Mouse (Mus musculus): ENCODE data around the gene Ch25h.

Ch25h gene

GRCm38 (mm10) chr19:34474991-34475971 lies at the start of gene Ch25h:
Ch25h (minus strand) TSS chr19:34475164.
- peak; percentile 7 for DNase-seq

DNA sequence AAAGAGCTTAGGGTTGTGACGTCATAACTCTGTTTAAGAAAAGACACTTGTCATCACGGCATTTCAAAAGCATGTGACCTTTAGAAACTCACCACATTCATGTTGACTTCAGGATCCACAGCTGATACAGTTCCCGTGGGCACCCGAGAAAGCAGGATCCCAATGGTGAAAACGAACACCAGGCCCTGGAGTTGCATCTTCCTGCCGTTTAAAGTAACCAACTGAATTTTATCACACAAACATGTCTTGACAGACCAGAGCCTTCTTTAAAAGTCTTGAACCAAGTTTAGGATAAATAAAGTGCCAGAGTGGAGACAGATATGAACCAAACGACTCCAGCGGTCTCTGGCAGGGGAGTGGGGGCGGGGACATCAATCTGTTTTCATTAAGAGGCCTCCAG lies 49.7 kb upstream of the Ch25h start:
- no peak for DNase-seq

GRCm38 (mm10) chr19:34523106-34523725 lies 48.3 kb upstream of the Ch25h start:
- DNase-seq = no peak

- DNase-seq = no peak
Measured at GRCm38 (mm10) chr19:34521978-34522377, 47.0 kb upstream of the Ch25h start.

- DNase-seq = no peak
Measured at GRCm38 (mm10) chr19:34521361-34521760, 46.4 kb upstream of the Ch25h start.

DNA sequence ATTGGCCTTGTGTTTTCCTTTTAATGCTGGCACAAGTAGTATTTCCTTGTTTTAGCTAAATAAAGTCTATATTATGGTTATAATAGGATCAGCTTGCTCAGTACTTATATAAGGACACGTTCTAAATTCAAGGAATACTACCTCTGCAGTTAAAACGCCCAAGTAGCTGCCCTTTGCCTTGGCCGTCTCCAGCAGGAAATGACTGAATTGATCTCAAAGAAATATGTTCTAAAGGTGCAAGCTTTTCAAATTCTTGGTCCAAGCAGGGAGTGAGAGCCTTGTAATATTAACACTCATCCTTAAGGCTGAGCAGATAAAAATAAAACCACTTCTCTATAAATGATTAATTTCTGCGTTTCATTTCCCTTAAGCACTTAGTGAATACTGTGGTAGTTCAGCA lies 45.1 kb upstream of the Ch25h start:
- no peak for DNase-seq

GRCm38 (mm10) chr19:34519646-34520045 lies 44.7 kb upstream of the Ch25h start:
- DNase-seq = no peak

DNA sequence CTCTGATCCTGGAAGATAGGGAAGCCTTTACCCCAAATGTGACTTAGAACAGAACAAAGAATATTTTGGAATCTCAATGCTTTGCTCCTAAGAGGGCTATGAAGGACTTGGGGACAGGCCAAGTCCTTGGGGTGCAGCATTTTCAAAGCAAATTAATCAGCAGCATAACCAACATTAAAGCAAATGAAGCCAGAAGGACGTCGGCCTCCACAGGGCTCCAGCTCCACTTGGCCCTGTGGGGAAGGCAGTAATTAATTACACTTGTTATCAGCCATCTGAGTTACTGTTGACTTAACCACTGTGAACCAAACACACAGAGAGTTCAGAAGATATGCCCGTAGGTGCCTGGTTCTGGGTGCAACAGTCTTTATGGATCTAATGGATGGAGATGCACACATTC lies 43.8 kb upstream of the Ch25h start:
- DNase-seq = no peak

DNA sequence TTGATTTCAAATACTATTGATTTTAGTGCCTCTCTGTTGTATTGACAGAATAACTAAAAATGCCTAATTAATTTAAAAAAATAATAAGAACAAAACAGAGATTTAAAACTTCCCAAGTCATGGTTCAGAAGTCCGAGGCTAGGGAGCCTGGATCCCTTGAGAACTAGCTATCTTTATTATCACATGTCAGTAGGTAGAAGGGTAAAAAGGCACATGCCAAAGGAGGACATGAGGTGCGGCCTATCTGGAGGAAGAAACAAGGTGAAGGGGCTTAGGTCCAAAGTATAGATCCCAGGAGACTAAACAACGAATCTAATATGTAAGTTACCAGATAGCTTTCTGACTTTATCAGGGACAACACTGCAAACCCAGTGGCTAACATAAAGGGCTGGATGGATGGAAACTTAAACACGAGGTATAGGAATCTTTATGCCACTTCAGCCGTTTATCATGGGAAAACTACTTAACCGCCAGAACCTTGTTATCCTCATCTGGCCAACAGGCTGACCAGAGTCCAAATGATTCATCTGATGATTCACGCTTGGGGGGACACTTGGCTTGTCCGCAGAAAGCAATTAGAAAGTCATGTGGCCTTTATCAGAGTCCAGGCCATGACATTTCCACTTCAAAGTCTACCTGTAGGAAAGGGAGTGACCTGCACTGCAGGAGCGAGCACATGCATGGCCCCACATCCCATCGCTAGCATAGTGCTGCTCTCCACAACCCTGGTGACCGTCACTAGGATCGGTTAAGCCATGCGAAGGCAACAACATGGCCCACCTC lies 43.0 kb upstream of the Ch25h start:
- no peak for DNase-seq

GRCm38 (mm10) chr19:34517197-34517596 lies 42.2 kb upstream of the Ch25h start:
- DNase-seq = no peak

GRCm38 (mm10) chr19:34516346-34516745 lies 41.4 kb upstream of the Ch25h start:
- DNase-seq = no peak

DNA sequence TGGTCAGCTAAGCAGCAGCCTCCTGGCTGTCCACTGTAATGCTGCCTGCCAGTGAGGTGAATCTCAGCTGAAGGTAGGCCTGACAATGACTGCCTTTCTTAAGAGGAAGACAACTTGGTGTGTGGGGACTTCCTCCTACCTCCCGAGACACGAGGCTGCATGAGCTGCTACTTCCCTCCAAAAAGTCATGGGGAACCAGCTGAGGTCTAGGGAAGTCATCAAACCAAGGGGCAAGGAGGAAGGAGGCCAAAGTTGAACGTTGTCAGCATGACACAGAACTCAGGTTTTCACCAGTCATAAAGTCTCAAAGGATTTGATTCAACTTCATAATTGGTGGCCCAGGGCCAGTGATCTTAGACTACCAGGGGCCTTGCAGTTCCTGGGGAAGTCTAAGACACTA lies 40.7 kb upstream of the Ch25h start:
- DNase-seq = no peak

DNA sequence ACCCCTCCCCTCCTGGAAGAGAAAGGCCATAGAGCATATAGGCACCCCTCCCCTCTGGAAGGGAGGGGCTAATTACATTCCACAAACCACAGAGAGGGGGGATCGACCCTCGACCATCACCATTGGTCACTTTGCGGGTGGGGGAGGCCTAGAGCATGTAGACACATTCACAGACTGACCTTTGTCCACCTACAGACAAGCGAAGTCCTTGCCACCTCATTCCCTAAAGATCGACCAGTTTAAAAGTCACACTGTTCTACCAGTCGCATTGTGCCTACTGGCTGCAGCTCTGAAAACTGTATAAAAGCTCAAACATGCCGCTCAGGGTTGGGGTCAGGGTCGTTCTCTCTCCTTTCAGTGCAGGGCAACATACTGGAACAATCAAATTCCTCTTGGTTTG lies 36.6 kb upstream of the Ch25h start:
- DNase-seq = no peak

DNA sequence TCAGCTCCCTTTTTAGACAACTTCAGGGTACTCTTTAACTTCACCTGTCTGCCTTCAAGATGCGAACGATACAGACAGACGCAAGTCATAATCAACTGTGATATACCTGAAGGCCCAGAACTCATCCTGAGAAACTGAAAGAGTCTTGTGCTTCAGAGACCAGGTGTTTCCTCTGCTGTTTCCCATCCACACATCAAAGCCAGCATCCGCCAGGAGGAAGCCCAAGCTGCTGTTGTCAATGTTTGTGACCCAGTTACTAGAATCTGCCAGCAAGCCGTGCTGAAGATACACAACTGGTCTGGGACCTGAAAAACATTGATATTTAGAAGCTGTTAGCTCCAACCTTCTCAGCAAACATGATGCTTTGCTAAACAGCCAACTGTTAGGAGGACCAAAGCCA lies 35.8 kb upstream of the Ch25h start:
- DNase-seq = no peak

- DNase-seq = no peak
Measured at GRCm38 (mm10) chr19:34505161-34505721, 30.3 kb upstream of the Ch25h start.

GRCm38 (mm10) chr19:34500763-34501162 lies 25.8 kb upstream of the Ch25h start:
- peak; percentile 67 for DNase-seq

DNA sequence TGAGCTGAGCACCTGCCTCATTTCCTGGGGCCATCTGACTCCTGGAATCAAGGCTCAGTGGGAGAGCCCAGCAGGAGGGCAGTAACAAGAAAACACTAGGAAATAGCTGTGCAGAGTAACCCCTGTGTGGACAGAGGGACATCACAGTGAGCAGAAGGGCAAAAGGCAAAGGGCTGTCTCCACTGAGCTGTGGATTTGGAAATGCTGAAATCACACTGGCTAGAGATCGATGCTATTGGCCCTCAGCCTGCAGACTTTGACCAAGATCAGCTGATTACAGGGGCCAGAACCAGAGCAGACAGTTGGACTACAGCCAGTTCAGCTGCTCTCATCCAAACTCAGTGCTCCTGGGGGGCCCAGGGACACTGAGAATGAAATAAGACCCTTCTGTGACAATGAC lies 21.4 kb upstream of the Ch25h start:
- DNase-seq = no peak

DNA sequence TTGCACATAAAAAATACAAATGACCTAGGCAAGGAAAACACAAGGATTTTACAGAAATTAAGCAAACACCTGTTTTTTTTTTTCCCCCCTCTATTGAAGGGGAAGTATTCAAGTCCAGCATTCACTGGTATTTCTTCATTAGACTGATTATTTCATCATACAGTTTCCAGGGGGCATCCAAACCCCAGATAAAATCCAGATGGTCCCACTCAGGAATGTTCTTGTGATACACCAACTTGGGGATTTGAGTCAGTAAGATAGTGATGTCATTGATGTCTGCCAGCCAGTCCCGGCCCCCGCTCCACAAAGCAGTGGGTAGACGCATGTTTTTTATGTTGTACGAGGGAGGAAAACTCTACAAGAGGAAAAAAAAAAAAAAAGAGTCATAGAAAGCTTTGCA lies 18.9 kb upstream of the Ch25h start:
- DNase-seq = no peak

DNA sequence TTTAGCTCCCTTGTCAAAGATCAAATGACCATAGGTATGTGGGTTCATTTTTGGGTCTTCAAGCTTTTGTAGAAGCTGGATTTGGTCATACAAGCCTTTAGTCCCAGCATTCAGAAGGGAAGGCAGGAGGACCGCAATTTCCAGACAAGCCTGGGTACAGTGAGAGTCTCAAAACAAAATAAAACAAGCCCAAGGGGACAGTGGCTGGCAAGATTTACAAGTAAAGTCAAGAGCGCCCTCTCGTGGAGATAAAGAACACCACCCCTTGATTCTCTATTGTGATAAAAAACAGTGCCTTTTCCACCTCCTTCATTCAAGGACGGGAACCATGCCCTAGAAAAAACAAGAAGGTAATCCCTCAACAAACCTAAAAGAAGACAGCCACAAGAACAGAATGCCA lies 8.6 kb upstream of the Ch25h start:
- peak; percentile 18 for DNase-seq

DNA sequence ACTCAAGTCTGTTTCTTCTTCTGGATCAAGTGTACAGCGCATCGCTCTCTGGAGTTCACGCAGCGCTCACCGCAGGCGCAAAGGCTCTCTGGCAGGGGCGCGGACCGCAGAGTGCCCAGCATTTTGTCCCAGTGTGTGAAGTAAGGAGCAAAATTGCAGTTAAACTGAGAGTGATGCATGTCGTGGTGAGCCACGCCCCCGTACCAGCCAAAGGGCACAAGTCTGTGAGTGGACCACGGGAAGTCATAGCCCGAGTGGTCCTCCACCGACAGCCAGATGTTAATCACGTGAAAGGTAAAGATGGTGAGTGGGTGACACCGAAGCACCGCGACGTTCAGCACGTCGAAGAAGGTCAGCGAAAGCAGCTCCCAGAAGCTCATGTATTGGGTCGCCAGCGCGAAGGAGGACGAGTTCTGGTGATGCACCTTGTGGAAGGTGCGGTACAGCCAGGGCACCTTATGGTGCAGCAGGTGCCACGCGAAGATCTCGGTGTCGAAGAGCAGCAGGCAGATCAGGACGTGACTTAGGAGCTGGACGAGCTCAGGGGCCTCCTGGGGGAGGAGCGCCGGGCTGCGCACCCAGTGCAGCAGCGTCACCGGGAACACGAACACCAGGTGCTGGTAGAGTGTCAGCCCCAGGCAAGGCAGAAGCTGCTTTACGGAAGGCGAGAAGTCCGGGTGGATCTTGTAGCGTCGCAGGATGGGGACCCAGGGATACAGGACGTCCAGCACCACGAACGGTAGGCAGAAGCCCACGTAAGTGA lies 555 bp downstream of the Ch25h start:
- DNase-seq = peak; percentile 8

DNA sequence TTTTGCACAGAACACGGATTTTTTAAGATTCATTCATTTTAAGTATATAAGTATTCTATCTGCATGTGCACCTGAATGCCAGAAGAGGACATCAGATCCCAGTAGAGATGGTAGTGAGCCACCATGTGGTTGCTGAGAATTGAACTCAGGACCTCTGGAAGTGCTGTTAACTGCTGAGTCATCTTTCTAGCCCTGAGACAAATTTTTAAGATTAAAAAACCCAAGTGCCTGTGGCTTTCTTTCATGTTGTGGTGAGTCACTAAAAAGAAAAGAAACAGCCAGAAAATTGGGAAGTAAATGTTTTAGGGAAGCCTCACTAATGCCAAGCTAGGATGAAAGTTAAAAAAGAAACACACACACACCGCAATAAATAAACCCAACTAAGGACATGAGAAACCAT lies 3.3 kb downstream of the Ch25h start:
- DNase-seq = no peak

DNA sequence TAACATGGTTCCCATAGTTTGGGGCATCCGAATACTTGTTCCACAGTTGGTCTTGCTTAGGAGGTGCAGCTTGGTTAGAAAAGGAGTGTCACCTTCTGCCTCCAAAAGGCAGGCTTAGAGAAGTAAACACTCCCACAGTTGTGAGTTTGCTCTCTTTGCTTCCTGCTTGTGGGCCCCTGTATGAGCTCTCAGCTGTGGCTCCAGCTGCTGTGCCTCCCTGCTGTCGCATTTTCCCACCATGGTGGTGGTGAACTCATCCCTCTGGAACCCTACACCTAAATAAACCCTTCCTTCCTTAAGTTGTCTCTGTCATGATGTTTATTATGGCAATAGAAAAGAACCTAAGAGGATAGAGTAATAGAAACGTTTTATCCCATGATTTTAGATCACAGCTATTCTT lies 6.2 kb downstream of the Ch25h start:
- DNase-seq = no peak
